Mouse (Mus musculus) lung, postnatal 0 days (tissue): ENCODE data around the gene Nmrk1. TPM values are rescaled to one million over a fixed set of nuclear protein-coding genes. Genes with fewer than 3 reads are reported as not detected.
A peak's percentile ranks its signal among the peaks of the same experiment; 100 is the strongest.

Experiments
- ATAC-seq: fragments of 200-750 bp; cut with Nextera tagmentation; 2 replicates; pipeline ENCODE4 v1.8.0; 2017; ENCODE audit warnings: moderate library complexity
- DNase-seq: peaks from one replicate; pipeline ENCODE4 v3.0.0-alpha.2; 2016; ENCODE audit warnings: low spot score
- H3K27ac ChIP-seq: fragments of 300-500 bp; sonication (generic); 2 replicates; pipeline ENCODE4 v1.5.1; 2014; ENCODE audit warnings: antibody characterized with exemption, mild to moderate bottlenecking, low read length, mixed read lengths
- H3K27me3 ChIP-seq: fragments of 300-500 bp; sonication (generic); replicated peaks from 2 replicates; pipeline ENCODE4 v1.6.1; 2014; ENCODE audit warnings: low read length, mixed read lengths; ENCODE audit not compliant: insufficient read depth
- H3K36me3 ChIP-seq: fragments of 300-500 bp; sonication (generic); 2 replicates; pipeline ENCODE4 v1.6.1; 2014; ENCODE audit warnings: low read length, mixed read lengths; ENCODE audit not compliant: insufficient read depth
- H3K4me1 ChIP-seq: fragments of 300-500 bp; sonication (generic); 2 replicates; pipeline ENCODE4 v1.6.1; 2014; ENCODE audit warnings: antibody characterized with exemption, low read depth, low read length, mixed read lengths; ENCODE audit not compliant: insufficient read depth
- H3K4me2 ChIP-seq: fragments of 300-500 bp; sonication (generic); replicated peaks from 2 replicates; pipeline ENCODE4 v1.6.1; 2014; ENCODE audit warnings: low read depth, mild to moderate bottlenecking, low read length, moderate library complexity, mixed read lengths
- H3K4me3 ChIP-seq: fragments of 300-500 bp; sonication (generic); 2 replicates; pipeline ENCODE4 v1.5.1; 2014; ENCODE audit warnings: low read depth, low read length
- H3K9ac ChIP-seq: fragments of 300-500 bp; sonication (generic); replicated peaks from 2 replicates; pipeline ENCODE4 v1.6.1; 2014; ENCODE audit warnings: low read depth, mild to moderate bottlenecking
- H3K9me3 ChIP-seq: fragments of 300-500 bp; sonication (generic); 2 replicates; pipeline ENCODE4 v1.6.1; 2016; ENCODE audit warnings: low read length, mixed read lengths
- CTCF ChIP-seq: IDR thresholded peaks from 2 replicates; pipeline ENCODE4 v1.5.1; 2016; ENCODE audit warnings: antibody characterized with exemption, mild to moderate bottlenecking
- EP300 ChIP-seq: IDR thresholded peaks from 2 replicates; pipeline ENCODE4 v1.6.1; 2016; ENCODE audit warnings: antibody characterized with exemption, mild to moderate bottlenecking, control low read depth
- WGBS: fragments of 180-500 bp; shearing (Covaris S2); extraction: QIAGEN DNeasy Blood & Tissue Kit; methylation state at CpG from one replicate; pipeline ENCODE4 v1.1.7; 2014; 5-methylcytosine and 5-hydroxymethylcytosine counted together
- polyA plus RNA-seq: library from polyadenylated mRNA; unstranded; fragments of >200 nt; fragmentation: Nextera tagmentation; extraction: Ambion mirVana; gene quantifications from 2 replicates; pipeline ENCODE4 v1.2.1, GENCODE M21; 2015

Nmrk1 gene
- polyA plus RNA-seq, 1 experiment from 2014 or later: 5.0 TPM

DNA sequence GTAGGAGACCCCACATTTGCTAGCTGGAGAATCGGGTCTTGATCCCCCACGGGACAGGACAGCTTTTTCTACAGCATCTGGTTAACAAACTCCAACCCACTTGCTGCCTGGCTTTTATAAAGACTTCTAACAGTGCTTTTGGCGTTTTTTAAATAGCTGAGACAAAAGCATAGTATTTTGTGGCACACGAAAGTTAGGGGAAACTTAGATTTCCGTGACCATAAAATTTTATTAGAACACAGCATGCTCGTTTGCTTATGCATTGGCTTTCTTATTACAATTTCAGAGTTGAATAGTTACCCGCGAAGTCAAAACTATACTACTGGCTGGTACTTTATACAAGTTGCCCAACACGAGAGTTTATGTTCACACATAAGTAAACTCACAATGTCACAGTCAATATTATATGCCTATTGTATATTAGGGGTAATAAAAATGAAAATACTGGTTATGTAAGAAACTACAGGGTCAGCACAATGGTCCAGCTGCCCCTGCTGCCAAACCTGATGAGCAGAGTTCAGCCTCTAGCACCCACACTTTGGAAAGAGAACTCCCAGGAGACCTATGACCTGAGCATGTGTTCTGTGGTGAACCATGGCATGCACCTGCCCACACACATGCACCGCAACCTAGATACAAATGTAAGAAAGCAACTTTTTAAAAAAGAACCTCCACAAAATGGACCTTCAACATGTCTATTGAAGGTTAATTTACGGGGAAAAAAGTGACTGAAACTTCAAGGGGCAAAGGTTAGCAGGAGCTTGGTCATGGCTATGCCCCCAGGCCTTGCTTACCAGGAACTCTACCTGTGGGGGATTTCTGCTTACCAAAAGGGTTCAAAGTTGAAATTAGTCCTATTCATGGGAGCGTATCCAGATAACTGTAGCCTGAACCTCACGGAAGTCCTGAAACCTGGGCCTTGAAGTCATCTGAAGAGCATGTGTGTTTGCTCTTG lies 758 bp downstream of the Nmrk1 start:
- Histone ChIP-seq H3K9ac (no peak overlapping the region), H3K4me2 (peak overlapping the region; percentile 60), H3K9me3 (no peaks in the 10 kb centered on the region), H3K4me1 (peaks cover 9% of the 10 kb centered on the region; the same call in 1 of the 2 replicates), H3K4me3 (peak overlapping the region; percentile 89), H3K27ac (no peak overlapping the region), H3K27me3 (no peaks in the 10 kb centered on the region), H3K36me3 (no peaks in the 10 kb centered on the region)
- ATAC-seq: no peak
- no peak for DNase-seq
- no peak for TF ChIP-seq CTCF
- TF ChIP-seq EP300: no peak
- WGBS: 61% methylated on average over 13 of the region's 13 CpGs

DNA sequence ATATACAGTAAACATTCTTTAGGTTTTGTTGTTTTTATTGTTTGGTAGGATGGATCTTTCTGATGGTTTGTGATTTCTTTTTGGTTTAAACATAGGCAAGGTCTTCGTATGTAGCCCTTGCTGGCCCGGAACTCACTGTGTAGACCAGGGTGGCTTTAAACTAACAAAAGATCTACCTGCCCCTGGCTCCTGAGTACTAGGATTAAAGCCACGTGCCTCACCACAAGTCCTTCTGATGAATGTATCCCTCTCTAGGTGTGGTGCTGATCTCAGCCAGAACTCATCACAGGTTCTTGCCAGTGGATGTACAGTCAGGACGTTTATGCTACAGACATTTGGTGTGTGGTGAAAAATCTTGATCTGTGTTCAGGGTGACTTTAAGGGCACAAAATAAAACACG lies 6.2 kb downstream of the Nmrk1 start:
- no peak for DNase-seq
- Histone ChIP-seq H3K9me3 (no peaks in the 10 kb centered on the region), H3K9ac (no peak overlapping the region), H3K36me3 (no peaks in the 10 kb centered on the region), H3K27me3 (no peaks in the 10 kb centered on the region), H3K27ac (no peak overlapping the region), H3K4me1 (no peaks in the 10 kb centered on the region), H3K4me3 (no peak overlapping the region), H3K4me2 (no peak overlapping the region)
- ATAC-seq: no peak
- TF ChIP-seq EP300: no peak
- no peak for TF ChIP-seq CTCF
- 78% methylated on average over 5 of the region's 5 CpGs for WGBS

DNA sequence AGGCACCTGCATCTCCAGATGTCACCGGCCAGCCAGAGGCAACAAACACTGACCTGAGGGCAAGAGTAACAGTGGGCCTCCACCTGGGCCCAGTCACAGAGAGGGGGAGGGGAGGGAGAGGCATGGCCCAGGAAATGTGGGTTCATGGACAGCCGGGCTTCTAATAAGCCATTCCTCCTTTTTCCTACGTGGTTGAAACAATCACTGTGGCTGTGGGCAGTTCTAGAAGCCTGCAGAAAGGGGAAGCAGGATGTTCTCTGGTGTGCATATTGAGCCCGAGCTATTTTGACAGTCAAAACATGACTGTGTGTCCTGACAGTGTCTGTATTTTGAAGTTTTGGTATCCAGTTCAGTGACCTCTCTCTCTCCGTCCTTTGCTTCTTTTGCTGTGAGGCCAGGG lies 7.2 kb downstream of the Nmrk1 start:
- no peak for ATAC-seq
- Histone ChIP-seq H3K36me3 (no peaks in the 10 kb centered on the region), H3K4me2 (no peak overlapping the region), H3K4me1 (no peaks in the 10 kb centered on the region), H3K9ac (no peak overlapping the region), H3K27ac (no peak overlapping the region), H3K4me3 (no peak overlapping the region), H3K27me3 (no peaks in the 10 kb centered on the region), H3K9me3 (no peaks in the 10 kb centered on the region)
- no peak for DNase-seq
- TF ChIP-seq CTCF (no peak), EP300 (no peak)
- WGBS: 53% methylated on average over 5 of the region's 5 CpGs

DNA sequence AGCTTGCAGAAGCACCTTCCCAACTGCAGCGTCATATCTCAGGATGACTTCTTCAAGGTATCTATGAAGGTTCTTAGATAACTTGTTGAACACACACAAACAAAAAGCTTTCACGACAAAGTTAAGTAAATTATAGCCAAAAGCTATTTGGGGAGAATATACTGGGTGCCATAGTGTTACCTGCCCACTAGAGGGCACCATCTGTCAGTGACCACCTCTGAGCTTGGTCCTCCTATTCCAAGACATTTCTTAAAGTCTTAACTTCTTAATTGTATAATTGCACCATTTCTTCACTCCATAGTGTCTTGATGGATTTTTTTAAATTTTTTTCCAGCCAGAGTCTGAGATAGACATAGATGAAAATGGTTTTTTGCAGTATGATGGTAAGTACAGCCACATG lies 7.8 kb downstream of the Nmrk1 start:
- no peaks in the 10 kb centered on the region for H3K4me1 ChIP-seq
- H3K9ac ChIP-seq: no peak overlapping the region
- peak; percentile 76 for TF ChIP-seq CTCF
- no peak for TF ChIP-seq EP300
- H3K27me3 ChIP-seq: no peaks in the 10 kb centered on the region
- DNase-seq: peak; percentile 56
- 27% methylated on average over 2 of the region's 2 CpGs for WGBS
- H3K36me3 ChIP-seq: no peaks in the 10 kb centered on the region
- no peak overlapping the region for H3K27ac ChIP-seq
- no peaks in the 10 kb centered on the region for H3K9me3 ChIP-seq
- H3K4me2 ChIP-seq: no peak overlapping the region
- ATAC-seq: no peak
- H3K4me3 ChIP-seq: no peak overlapping the region

DNA sequence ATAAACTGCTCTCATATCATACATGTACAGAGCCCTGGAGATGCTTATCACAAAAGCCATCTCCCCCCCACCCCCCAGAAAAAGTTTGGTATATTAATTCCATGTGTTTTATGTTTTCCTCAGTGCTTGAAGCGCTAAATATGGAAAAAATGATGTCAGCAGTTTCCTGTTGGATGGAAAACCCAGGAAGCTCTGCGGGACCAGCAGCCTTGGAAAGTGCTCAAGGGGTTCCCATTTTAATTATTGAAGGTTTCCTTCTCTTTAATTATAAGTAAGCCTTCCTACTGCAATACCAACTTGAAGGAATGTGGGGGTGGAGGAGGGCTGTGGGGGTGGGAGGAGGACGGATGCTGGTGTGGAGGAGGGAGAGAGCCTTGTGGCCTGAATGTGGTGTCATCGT lies 9.3 kb downstream of the Nmrk1 start:
- TF ChIP-seq EP300 (no peak), CTCF (no peak)
- H3K27me3 ChIP-seq: no peaks in the 10 kb centered on the region
- ATAC-seq (no peak), DNase-seq (no peak)
- H3K27ac ChIP-seq: no peak overlapping the region
- WGBS: 48% methylated on average over 4 of the region's 4 CpGs
- no peak overlapping the region for H3K4me3 ChIP-seq
- H3K4me2 ChIP-seq: no peak overlapping the region
- no peaks in the 10 kb centered on the region for H3K36me3 ChIP-seq
- H3K4me1 ChIP-seq: no peaks in the 10 kb centered on the region
- H3K9me3 ChIP-seq: no peaks in the 10 kb centered on the region
- H3K9ac ChIP-seq: no peak overlapping the region

DNA sequence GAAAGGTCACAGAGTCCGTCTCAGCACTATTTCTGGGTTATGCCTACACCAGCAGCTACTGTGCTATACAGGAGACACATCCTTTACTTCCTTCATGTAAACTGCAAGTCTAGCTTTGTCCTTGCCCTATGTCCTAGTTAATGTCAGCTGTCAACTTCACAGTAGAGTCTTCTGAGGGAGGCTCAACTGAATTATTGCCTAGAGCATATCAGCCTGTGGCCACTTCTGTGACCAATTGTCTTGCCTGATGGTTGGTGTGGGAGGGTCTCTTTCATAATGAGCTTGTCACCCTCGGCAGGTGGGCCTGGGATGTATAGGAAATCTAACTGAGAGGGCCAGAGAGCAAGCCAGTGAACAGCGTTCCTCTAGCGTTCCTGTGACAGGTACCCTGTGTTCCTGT lies 11.7 kb downstream of the Nmrk1 start:
- no peak for ATAC-seq
- TF ChIP-seq EP300 (no peak), CTCF (no peak)
- Histone ChIP-seq H3K9me3 (no peaks in the 10 kb centered on the region), H3K9ac (no peak overlapping the region), H3K4me2 (no peak overlapping the region), H3K27me3 (no peaks in the 10 kb centered on the region), H3K4me1 (no peaks in the 10 kb centered on the region), H3K36me3 (no peaks in the 10 kb centered on the region), H3K4me3 (no peak overlapping the region), H3K27ac (no peak overlapping the region)
- 56% methylated on average over 4 of the region's 4 CpGs for WGBS
- DNase-seq: no peak
